Comparison of ENCODE assay signal across 29 mouse cellular contexts in genomic region chr12:73886973-73887372, GRCm38 (mm10). TPM values are rescaled to one million over a fixed set of nuclear protein-coding genes. Genes with fewer than 3 reads are reported as not detected.
"Had no signal": no experiment of that assay in that cellular context is flagged by ENCODE, and none has a peak within 500 bp of the region (broad histone marks: within the 10 kb centered on the region; RNA-seq: fewer than 3 reads in every experiment).

No protein-coding gene starts in this region.

- H3K27me3 ChIP-seq: heart, embryonic 13.5 days; heart, embryonic 15.5 days; hindbrain, embryonic 13.5 days; hindbrain, embryonic 15.5 days; kidney, embryonic 15.5 days; limb, embryonic 13.5 days; limb, embryonic 15.5 days; liver, embryonic 13.5 days; liver, embryonic 15.5 days had no signal

- DNase-seq: gastrocnemius, postnatal 14 days; gastrocnemius, postnatal 36 days; heart, adult 2 months; heart, postnatal 14 days; heart, postnatal 36 days; kidney, adult 11 months; kidney, adult 2 months; kidney, adult 9 months; kidney, postnatal 14 days; kidney, postnatal 36 days; layer of hippocampus, adult 9-11 months; layer of hippocampus, postnatal 36 days; left cerebral cortex, postnatal 4 days; liver, embryonic 13.5 days had no signal

- H3K4me2 ChIP-seq: heart, embryonic 11.5 days; heart, embryonic 13.5 days; heart, embryonic 15.5 days; hindbrain, embryonic 13.5 days; hindbrain, embryonic 15.5 days; kidney, embryonic 15.5 days; limb, embryonic 13.5 days; limb, embryonic 15.5 days; liver, embryonic 13.5 days; liver, embryonic 15.5 days had no signal

- ATAC-seq: hindbrain, postnatal 0 days; intestine, embryonic 16.5 days had no signal

- H3K27ac ChIP-seq: heart, adult 2 months; heart, embryonic 13.5 days; heart, embryonic 15.5 days; hindbrain, embryonic 13.5 days; hindbrain, embryonic 15.5 days; hindbrain, postnatal 0 days; kidney, embryonic 15.5 days; kidney, postnatal 0 days; limb, embryonic 13.5 days; limb, embryonic 15.5 days; liver, embryonic 13.5 days; liver, embryonic 15.5 days had no signal

- H3K9me3 ChIP-seq: heart, embryonic 13.5 days; heart, embryonic 15.5 days; hindbrain, embryonic 13.5 days; hindbrain, embryonic 15.5 days; kidney, embryonic 15.5 days; limb, embryonic 13.5 days; limb, embryonic 15.5 days; liver, embryonic 13.5 days; liver, embryonic 15.5 days had no signal

- H3K4me1 ChIP-seq: hindbrain, embryonic 13.5 days; hindbrain, embryonic 15.5 days; limb, embryonic 13.5 days; limb, embryonic 15.5 days had no signal

- H3K36me3 ChIP-seq: heart, embryonic 13.5 days; heart, embryonic 15.5 days; hindbrain, embryonic 13.5 days; hindbrain, embryonic 15.5 days; kidney, embryonic 15.5 days; limb, embryonic 13.5 days; limb, embryonic 15.5 days; liver, embryonic 13.5 days; liver, embryonic 15.5 days had no signal

- H3K9ac ChIP-seq: heart, embryonic 13.5 days; heart, embryonic 15.5 days; hindbrain, embryonic 13.5 days; hindbrain, embryonic 15.5 days; kidney, embryonic 15.5 days; limb, embryonic 13.5 days; limb, embryonic 15.5 days; liver, embryonic 13.5 days; liver, embryonic 15.5 days had no signal

- H3K4me3 ChIP-seq: heart, adult 2 months; heart, embryonic 13.5 days; heart, embryonic 15.5 days; hindbrain, embryonic 13.5 days; hindbrain, embryonic 15.5 days; kidney, embryonic 15.5 days; limb, embryonic 13.5 days; limb, embryonic 15.5 days; liver, embryonic 13.5 days; liver, embryonic 15.5 days had no signal

RNA-seq across cellular contexts. Expression of gene Gm49321, which starts 50.5 kb away (rescaled TPM):
- total RNA-seq: hematopoietic stem cell, adult 5-6 weeks; hindbrain, postnatal 0 days had no signal
- polyA plus RNA-seq: gonadal fat pad, adult 2 months; heart, adult 2 months; kidney, adult 2 months; large intestine, adult 2 months had no signal
